Mouse (Mus musculus) CD4-positive helper T cell, adult 2 months (primary cell): ENCODE results near the gene Avp.
"Not testable (repeated sequence)": the region's sequence is repeated elsewhere in the genome, so short reads cannot be mapped to it uniquely, and the experiment has no call there.

Experiments
- DNase-seq: peaks from one replicate; pipeline ENCODE4 v3.0.0-alpha.2; 2012; ENCODE audit warnings: low read depth, missing footprints, low spot score

Gene Avp

DNA sequence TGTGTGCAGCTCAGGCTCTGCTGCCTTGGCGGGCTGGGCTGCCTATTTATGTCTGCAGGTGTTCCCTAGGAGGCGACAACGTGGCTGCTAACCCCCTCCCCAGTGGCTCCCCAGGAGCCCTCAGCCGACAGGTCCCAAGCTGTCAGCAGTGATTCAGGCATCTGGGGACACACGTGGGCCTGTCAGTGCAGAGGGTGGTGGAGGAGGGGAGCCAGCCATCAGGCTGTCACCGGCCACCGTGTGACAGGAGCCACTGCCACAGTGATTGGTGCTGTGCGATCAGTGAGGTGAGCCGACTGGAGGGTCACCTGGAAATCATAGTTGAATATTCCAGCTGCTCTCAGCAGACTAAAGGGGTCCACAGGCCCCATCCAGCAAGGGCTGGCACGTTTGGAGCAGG, at the start of gene Avp:
Avp (minus strand) TSS at position 3 of the 400 bp plus-strand sequence.
- DNase-seq, result no peak

GRCm38 (mm10) chr2:130629839-130630203, 47.5 kb upstream of the Avp start, which contains the start of the genes Fastkd5 and Ubox5:
TSS of gene Fastkd5 (minus strand) at chr2:130630027.
TSS of gene Ubox5 (minus strand) at chr2:130630038.
- DNase-seq, result peak; percentile 89

GRCm38 (mm10) chr2:130629080-130629838, 46.9 kb upstream of the Avp start:
- peak; percentile 47 for DNase-seq

- DNase-seq, result peak; percentile 45
These were observed 46.1 kb upstream of the Avp start for GRCm38 (mm10) chr2:130628424-130628823.

DNA sequence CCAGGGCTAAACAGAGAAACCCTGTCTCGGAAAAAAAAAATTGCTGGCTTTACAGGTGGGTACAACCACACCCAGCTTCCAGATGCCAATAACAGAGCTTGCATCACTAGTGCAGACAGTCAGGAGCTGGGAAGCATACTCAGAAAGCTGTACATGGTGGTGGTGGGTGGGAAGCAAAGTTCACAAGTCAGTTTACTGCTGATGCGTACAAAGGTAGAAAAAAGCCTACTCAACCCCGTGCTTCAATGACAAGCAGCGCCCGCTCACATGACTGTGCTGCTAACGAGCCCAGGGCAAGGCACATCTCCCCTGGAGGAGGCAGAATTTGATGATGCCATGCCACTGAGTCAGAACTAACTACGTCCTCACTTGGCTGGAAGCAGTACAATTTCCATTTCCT, 36.6 kb upstream of the Avp start:
- DNase-seq, result no peak

- no peak for DNase-seq
These were observed 30.7 kb upstream of the Avp start for GRCm38 (mm10) chr2:130613091-130613490.

- no peak for DNase-seq
These were observed 19.8 kb upstream of the Avp start for GRCm38 (mm10) chr2:130602195-130602594.

GRCm38 (mm10) chr2:130598399-130598798, 16.0 kb upstream of the Avp start:
- no peak for DNase-seq

- DNase-seq, result peak; percentile 24
These were observed 15.3 kb upstream of the Avp start for GRCm38 (mm10) chr2:130597601-130598010.

GRCm38 (mm10) chr2:130595596-130595995, 13.2 kb upstream of the Avp start:
- DNase-seq, result no peak

DNA sequence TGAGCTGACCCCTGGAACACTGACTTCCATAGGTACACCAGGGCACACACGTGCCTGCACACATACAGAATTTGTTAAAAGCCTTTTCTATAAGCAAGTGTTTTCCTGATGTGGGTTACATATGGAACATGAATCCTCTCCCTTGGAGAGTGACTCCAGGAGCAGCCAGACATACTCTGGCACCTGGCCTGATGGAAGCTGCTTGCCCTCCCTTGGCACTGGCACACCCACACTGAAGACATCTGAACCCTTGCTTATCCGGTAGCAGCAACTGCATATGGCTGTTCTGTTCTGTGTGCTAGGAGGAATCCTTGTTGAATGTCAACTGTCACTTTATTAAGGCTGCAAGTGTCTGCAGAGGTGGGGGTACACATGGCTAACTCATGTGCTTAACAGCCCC, 8.7 kb upstream of the Avp start:
- no peak for DNase-seq

- DNase-seq, result no peak
These were observed 7.4 kb upstream of the Avp start for GRCm38 (mm10) chr2:130589761-130590160.

DNA sequence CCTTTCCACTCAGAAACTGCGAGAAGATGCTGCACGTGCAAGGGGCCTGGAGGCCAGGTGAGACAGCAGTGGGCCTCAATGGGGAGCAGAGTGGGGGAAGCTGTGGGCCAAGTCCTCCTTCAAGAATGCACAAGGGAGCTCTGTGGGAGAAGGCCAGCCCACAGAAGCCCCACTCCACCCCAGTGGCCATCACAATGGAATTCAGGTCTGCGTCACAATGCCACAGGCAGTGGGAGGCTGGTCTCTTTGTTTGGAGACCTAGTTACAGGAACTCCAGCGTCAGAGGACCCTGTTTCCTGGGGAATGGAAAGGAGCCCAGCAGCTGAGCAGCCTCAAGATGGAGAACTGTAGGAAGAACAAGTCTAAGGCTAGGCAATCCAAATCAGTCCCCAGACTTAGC, 6.8 kb upstream of the Avp start:
- DNase-seq, result no peak

GRCm38 (mm10) chr2:130588373-130588772, 6.0 kb upstream of the Avp start:
- no peak for DNase-seq

GRCm38 (mm10) chr2:130586016-130586415, 3.7 kb upstream of the Avp start:
- no peak for DNase-seq

DNA sequence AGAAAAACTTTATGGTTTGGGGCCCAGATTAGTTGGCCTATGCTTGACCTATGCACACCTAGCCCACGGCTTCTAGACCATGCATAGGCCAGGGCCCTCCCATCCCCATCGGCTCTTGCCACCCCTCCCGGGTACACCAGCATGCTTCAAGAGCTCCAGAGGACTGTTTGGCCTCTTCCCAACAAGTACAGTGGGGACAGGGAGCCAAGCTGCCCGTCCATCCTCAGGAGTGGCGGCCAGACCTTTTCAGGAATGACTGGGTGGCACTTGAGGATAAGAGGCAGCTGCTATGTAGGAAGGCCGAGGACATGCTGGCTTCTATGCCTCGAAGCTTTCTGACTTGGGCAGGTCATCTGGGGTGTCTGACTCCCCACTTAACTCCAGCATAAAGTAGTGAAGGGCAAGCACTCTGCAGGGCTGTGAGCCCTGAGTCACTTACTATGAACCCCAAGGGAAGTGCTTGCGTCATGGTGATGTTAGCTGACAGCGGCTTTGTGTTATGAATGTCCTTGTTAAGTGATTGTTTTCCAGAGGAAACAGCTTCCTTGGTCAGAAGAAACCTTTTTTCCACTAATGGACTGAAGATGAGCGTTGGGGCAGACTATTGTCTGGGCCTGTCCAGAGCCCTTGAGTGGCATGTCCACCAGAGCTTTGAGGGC, 1.7 kb upstream of the Avp start:
- DNase-seq, result no peak

GRCm38 (mm10) chr2:130581201-130581600, 1.2 kb downstream of the Avp start:
- DNase-seq, result no peak

- DNase-seq, result no peak
These were observed 2.6 kb downstream of the Avp start for GRCm38 (mm10) chr2:130579791-130580190.

GRCm38 (mm10) chr2:130578148-130578547, 4.2 kb downstream of the Avp start:
- DNase-seq, result peak; percentile 67

DNA sequence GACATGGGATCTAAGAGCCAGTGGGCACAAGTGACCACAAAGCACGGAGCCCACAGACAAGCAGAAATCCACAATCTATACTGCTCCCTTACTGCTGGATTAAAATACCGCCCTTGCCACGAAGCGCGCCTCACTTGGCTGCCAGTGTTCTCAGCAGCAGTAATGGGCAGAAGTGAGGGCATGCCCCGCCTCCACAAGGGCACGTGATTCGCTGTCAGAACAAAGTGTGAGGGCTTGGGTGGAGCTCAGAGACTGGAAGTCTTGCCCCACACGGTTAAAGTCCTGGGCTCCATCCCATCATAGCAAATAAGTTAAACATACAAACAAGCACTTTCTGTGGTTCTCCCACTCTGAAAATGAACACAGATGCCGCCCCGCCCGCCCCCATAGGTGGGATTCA, 4.7 kb downstream of the Avp start:
- DNase-seq, result peak; percentile 68

- no peak for DNase-seq
These were observed 5.3 kb downstream of the Avp start for GRCm38 (mm10) chr2:130577021-130577420.

GRCm38 (mm10) chr2:130576564-130576963, 5.8 kb downstream of the Avp start:
- DNase-seq, result not testable (repeated sequence)

DNA sequence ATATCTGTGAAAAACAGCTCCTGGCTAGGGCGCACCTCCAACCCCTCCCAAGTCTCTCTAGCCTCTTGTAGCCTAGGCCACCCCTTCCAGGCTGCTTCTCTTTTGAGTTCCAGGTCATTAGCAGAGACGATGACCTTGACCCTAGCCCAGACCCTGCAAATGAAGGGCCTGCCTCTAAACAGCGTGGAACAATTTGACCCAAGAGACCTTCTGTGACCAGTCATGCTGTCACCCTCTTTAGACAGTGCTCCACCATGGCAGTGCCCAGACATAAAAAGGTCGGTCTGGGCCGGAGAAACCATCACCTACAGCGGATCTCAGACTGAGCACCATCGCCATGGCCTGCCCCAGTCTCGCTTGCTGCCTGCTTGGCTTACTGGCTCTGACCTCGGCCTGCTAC, 6.5 kb downstream of the Avp start, which contains the start of gene Oxt:
Oxt (plus strand) TSS at position 301 of the 400 bp plus-strand sequence.
- no peak for DNase-seq
